ENCODE assay signal across 8 mouse cellular contexts in the genomic region with DNA sequence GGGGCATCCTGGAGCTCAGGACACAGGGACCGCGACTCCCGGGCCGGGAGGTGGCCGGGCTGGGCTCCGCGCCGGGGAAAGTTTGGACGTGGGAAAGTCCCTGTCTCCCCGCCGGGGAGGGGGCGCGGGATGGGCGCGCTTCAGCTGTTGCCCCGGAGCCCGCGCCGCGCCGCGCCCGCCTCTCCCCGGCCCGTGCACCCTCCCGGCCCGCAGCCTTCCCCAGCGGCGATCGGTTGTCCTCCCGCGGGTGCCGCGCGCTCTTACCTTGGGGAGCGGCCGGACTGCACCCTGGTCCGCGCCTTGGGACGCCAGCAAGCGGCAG. TPM values are rescaled to one million over a fixed set of nuclear protein-coding genes. Genes with fewer than 3 reads are reported as not detected.
DNase-seq lines count a peak whose midpoint lies in the region; ATAC-seq and TF ChIP-seq lines count a peak whose summit lies in the region.

No protein-coding gene starts in this region.

- no peak overlapping the region for H3K27ac ChIP-seq in kidney, embryonic 14.5 days (ENCODE audit: low read depth, low read length)
- H3K27ac ChIP-seq in cortical plate, adult 2 months (ENCODE audit: insufficient read depth, low read length) = peak overlapping the region; percentile 54
- peak overlapping the region; percentile 79 for H3K27ac ChIP-seq in hindbrain, embryonic 11.5 days (ENCODE audit: low read depth, low read length)
- peak overlapping the region; percentile 76 for H3K27ac ChIP-seq in midbrain, embryonic 12.5 days (replicated peaks)

- no peaks in the 10 kb centered on the region for H3K36me3 ChIP-seq in kidney, embryonic 14.5 days (ENCODE audit: control insufficient read depth, insufficient read depth, low read length)
- no peaks in the 10 kb centered on the region for H3K36me3 ChIP-seq in hindbrain, embryonic 11.5 days (ENCODE audit: control insufficient read depth, insufficient read depth, low read length)
- no peaks in the 10 kb centered on the region for H3K36me3 ChIP-seq in midbrain, embryonic 12.5 days

- no peaks in the 10 kb centered on the region for H3K9me3 ChIP-seq in kidney, embryonic 14.5 days (ENCODE audit: control insufficient read depth, low read length)
- H3K9me3 ChIP-seq in hindbrain, embryonic 11.5 days (ENCODE audit: control insufficient read depth, low read length) = no peaks in the 10 kb centered on the region
- H3K9me3 ChIP-seq in midbrain, embryonic 12.5 days = no peaks in the 10 kb centered on the region

- peak overlapping the region; percentile 97 for H3K4me2 ChIP-seq in kidney, embryonic 14.5 days (replicated peaks; ENCODE audit: low read depth, low read length)
- peak overlapping the region; percentile 98 for H3K4me2 ChIP-seq in hindbrain, embryonic 11.5 days (replicated peaks; ENCODE audit: low read depth, low read length)
- H3K4me2 ChIP-seq in midbrain, embryonic 12.5 days (replicated peaks) = peak overlapping the region; percentile 95

- ATAC-seq in kidney, embryonic 14.5 days (ENCODE audit: low FRiP score, low TSS enrichment) = no peak; the same call in 1 of the 2 replicates
- ATAC-seq in hindbrain, embryonic 11.5 days (ENCODE audit: low FRiP score) = no peak; the same call in 1 of the 2 replicates
- peak; percentile 39 for ATAC-seq in midbrain, embryonic 12.5 days (ENCODE audit: low FRiP score, low read depth)

- TF ChIP-seq POLR2A in cortical plate, adult 2 months (IDR thresholded peaks at IDR 0.05; ENCODE audit: extremely low read depth, insufficient read depth, low read length) = no peak

- peaks cover 84% of the 10 kb centered on the region for H3K27me3 ChIP-seq in kidney, embryonic 14.5 days (ENCODE audit: control insufficient read depth, insufficient read depth, low read length)
- peaks cover 65% of the 10 kb centered on the region for H3K27me3 ChIP-seq in hindbrain, embryonic 11.5 days (ENCODE audit: control insufficient read depth, insufficient read depth, low read length)
- H3K27me3 ChIP-seq in midbrain, embryonic 12.5 days = peaks cover 95% of the 10 kb centered on the region

- peak overlapping the region; percentile 56 for H3K4me3 ChIP-seq in kidney, embryonic 14.5 days (ENCODE audit: low read length)
- peak overlapping the region; percentile 89 for H3K4me3 ChIP-seq in cortical plate, adult 2 months (ENCODE audit: insufficient read depth, low read length)
- peak overlapping the region; percentile 73 for H3K4me3 ChIP-seq in hindbrain, embryonic 11.5 days (ENCODE audit: low read depth, low read length)
- H3K4me3 ChIP-seq in midbrain, embryonic 12.5 days = peak overlapping the region; percentile 79

- no peak for TF ChIP-seq CTCF in cortical plate, adult 2 months (IDR thresholded peaks at IDR 0.05; ENCODE audit: extremely low read depth, insufficient read depth, low read length)

- under 1% methylated on average over 38 of the region's 41 CpGs for WGBS in kidney, embryonic 14.5 days
- 0% methylated on average over 13 of the region's 41 CpGs for WGBS in hindbrain, embryonic 11.5 days
- WGBS in midbrain, embryonic 12.5 days = 1% methylated on average over 38 of the region's 41 CpGs

- peak overlapping the region; percentile 53 for H3K9ac ChIP-seq in kidney, embryonic 14.5 days (ENCODE audit: low read depth, low read length)
- H3K9ac ChIP-seq in hindbrain, embryonic 11.5 days (ENCODE audit: low read depth, low read length) = peak overlapping the region; percentile 80
- peak overlapping the region; percentile 80 for H3K9ac ChIP-seq in midbrain, embryonic 12.5 days (replicated peaks)

- peaks cover 24% of the 10 kb centered on the region; the same call in 1 of the 2 replicates for H3K4me1 ChIP-seq in kidney, embryonic 14.5 days (ENCODE audit: control insufficient read depth, insufficient read depth, low read length)
- H3K4me1 ChIP-seq in cortical plate, adult 2 months (ENCODE audit: control insufficient read depth, insufficient read depth, low read length) = no peaks in the 10 kb centered on the region
- H3K4me1 ChIP-seq in hindbrain, embryonic 11.5 days (replicated peaks; ENCODE audit: control insufficient read depth, insufficient read depth, low read length) = peaks cover 6% of the 10 kb centered on the region
- peaks cover 62% of the 10 kb centered on the region for H3K4me1 ChIP-seq in midbrain, embryonic 12.5 days

- DNase-seq in kidney, postnatal 14 days = no peak
- DNase-seq in hindbrain, embryonic 11.5 days (ENCODE audit: low spot score) = no peak
- no peak for DNase-seq in adrenal gland, postnatal 10 days
- DNase-seq in frontal cortex, postnatal 25 days (ENCODE audit: low spot score in 2 of 2) = no peak
- DNase-seq in kidney, adult 9 months = no peak

RNA-seq across cellular contexts. Expression of a gene that starts 0.4 kb away (rescaled TPM):
- 0.74 and 1.2 TPM in 2 replicates for polyA plus RNA-seq in kidney, embryonic 14.5 days (2014; fragmentation: Nextera tagmentation; extraction: Ambion mirVana)
- polyA plus RNA-seq in cortical plate, adult 2 months (2012; rRNA removed) = 21.8 and 22.8 TPM in 2 replicates
- 4.6 and 5.6 TPM in 2 replicates for polyA plus RNA-seq in hindbrain, embryonic 11.5 days (2014; fragmentation: Nextera tagmentation; extraction: Ambion mirVana)
- polyA plus RNA-seq in midbrain, embryonic 12.5 days (2016; fragmentation: Nextera tagmentation; extraction: Ambion mirVana) = 14.8 and 18.8 TPM in 2 replicates
- 1 to 10 TPM; 1.1 to 1.2 TPM for total RNA-seq in adrenal gland, postnatal 10 days (2021)

RNA-seq across cellular contexts. Expression of a gene that starts 53.4 kb away (rescaled TPM):
- 35.4 and 54.1 TPM in 2 replicates for polyA plus RNA-seq in kidney, embryonic 14.5 days (2014; fragmentation: Nextera tagmentation; extraction: Ambion mirVana)
- polyA plus RNA-seq in cortical plate, adult 2 months (2012; rRNA removed) = 53.6 and 56.1 TPM in 2 replicates
- polyA plus RNA-seq in hindbrain, embryonic 11.5 days (2014; fragmentation: Nextera tagmentation; extraction: Ambion mirVana) = 45.8 and 51.0 TPM in 2 replicates
- polyA plus RNA-seq in midbrain, embryonic 12.5 days (2016; fragmentation: Nextera tagmentation; extraction: Ambion mirVana) = 61.6 and 67.1 TPM in 2 replicates
- total RNA-seq in adrenal gland, postnatal 10 days (2021) = 10 to 100 TPM; 33.0 to 34.1 TPM
